Mouse (Mus musculus): Measurements from ENCODE around the gene Atp8a2. TPM values are rescaled to one million over a fixed set of nuclear protein-coding genes. Genes with fewer than 3 reads are reported as not detected.
"Not testable (repeated sequence)": the region's sequence is repeated elsewhere in the genome, so short reads cannot be mapped to it uniquely, and the experiment has no call there.

The Atp8a2 gene
- total RNA-seq, 2 experiments from 2014 or later = 0.99 to 1.9 TPM

DNA sequence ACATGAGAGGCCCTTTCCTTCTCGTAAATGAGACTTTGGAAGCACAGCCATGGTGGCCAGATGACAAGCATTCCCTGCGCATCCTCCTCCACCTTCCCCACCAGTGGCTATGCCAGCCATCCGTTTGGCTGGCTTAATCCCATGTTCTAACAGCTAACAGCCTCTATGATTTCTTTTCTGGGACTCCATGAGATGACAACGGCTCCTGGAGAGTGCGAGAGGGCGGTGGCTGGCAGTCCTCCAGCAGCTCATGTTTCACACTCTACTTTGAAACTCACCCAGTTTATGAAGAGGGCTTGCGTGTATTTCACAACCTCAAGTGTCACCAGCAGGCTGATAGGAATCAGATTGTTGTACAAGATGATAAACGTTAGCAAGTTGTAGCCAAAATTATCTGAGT is 170.3 kb downstream of the Atp8a2 start:
- peak; percentile 33 to 50 for DNase-seq

GRCm38 (mm10) chr14:60015891-60016290 is 181.1 kb downstream of the Atp8a2 start:
- DNase-seq = peak; percentile 80 to 85

GRCm38 (mm10) chr14:60001801-60002200 is 195.2 kb downstream of the Atp8a2 start:
- DNase-seq = no peak

DNA sequence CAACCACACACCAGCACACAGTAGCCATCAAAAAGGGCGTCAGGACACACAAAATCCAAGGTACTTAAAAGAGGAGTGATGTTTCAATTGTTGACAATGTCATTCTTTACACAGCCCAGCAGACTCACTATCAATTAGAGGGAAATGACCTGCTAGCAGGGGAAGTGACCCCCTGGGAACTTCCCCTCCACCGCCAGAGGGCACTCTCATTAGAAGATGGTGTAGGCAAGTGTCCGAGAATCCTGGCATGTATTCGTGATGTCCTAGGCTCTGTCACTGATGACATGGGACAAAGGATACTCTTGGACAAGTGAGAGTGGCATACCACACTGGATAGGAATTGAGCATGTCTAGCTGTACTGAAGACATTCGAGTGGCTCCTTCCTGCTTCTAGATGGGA is 208.1 kb downstream of the Atp8a2 start:
- DNase-seq = peak; percentile 13 to 42

- no peak for DNase-seq
Measured at GRCm38 (mm10) chr14:59987975-59988374, 209.0 kb downstream of the Atp8a2 start.

- DNase-seq = no peak
Measured at GRCm38 (mm10) chr14:59978007-59978406, 219.0 kb downstream of the Atp8a2 start.

GRCm38 (mm10) chr14:59971221-59971730 is 225.7 kb downstream of the Atp8a2 start:
- DNase-seq = no peak

DNA sequence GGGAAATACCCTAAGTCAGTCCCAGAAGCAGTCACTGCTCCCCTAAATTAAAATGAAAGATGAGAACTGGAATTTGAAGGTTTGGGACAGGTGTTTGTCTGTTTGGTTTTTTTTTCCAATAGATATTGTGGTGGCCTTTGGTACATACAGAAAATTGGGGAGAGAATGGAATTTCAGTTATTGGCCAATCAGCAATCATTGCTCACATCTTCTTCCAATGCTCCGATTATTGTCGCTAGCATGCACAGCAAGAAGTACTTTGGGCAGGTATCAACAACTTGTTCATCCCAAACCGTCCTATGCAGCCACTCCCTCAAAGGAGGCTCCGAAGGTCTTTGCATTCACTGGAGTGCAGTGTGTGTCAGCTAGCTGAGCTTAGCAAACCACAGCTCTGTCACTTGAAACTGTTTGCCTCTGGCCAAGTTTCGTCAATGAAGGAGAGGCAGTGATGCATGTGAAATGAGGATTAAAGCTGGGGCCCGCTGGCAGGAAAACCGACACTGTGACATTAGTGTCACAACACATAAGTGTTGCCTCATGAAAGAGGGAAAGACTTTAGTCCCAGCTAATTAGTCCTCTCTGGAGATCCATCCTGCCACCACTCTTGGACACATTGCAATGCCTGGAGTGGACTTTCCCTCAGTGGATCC is 227.4 kb downstream of the Atp8a2 start:
- DNase-seq = no peak

- no peak for DNase-seq
Measured at GRCm38 (mm10) chr14:59967847-59968550, 229.0 kb downstream of the Atp8a2 start.

GRCm38 (mm10) chr14:59966981-59967380 is 230.0 kb downstream of the Atp8a2 start:
- no peak for DNase-seq

DNA sequence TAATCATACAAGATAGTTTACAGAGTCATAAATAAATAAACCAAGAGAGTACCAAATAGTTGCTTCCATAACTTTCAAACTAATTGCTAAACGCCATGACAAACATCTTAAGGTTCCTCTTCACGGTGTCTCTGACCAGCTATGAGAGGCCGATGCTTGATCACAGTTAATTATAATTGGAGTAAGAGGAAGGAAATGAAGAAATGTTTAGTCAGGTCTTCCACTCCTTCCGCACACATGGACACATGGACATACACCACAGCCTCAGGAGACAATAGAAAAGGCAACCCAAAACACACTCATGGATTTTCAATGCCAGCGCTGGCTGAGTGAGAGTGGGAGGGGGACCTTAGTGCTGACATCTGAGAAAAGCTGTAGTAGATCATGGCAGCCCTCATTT is 232.4 kb downstream of the Atp8a2 start:
- DNase-seq = no peak

- no peak for DNase-seq
Measured at GRCm38 (mm10) chr14:59960961-59961360, 236.0 kb downstream of the Atp8a2 start.

- no peak for DNase-seq
Measured at GRCm38 (mm10) chr14:59960214-59960890, 236.6 kb downstream of the Atp8a2 start.

- DNase-seq = no peak
Measured at GRCm38 (mm10) chr14:59959723-59960122, 237.3 kb downstream of the Atp8a2 start.

DNA sequence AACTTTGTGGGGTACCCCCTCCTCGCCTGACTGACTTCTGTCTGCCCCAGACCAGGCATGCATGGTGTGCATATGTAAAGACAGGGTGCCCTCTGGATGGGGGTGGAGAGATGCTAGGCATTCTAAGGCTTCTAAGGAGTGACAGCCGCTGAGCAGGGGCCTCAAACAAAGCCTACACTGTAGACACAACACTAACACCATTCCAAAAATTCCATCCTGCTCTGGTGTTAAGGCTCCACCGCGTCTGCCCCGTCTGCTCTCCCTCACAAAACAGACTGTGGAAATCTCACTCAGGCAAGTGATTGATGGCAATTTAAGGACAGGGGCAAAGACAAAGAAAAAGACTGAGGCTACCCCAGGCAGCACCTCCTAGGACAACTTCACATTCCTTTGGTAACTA is 247.0 kb downstream of the Atp8a2 start:
- DNase-seq = no peak

- DNase-seq = peak; percentile 80 to 89
Measured at GRCm38 (mm10) chr14:59942864-59943611, 253.9 kb downstream of the Atp8a2 start.

GRCm38 (mm10) chr14:59942199-59942598 is 254.8 kb downstream of the Atp8a2 start:
- peak; percentile 3 to 13 for DNase-seq

- DNase-seq = no peak
Measured at GRCm38 (mm10) chr14:59932355-59932754, 264.6 kb downstream of the Atp8a2 start.

GRCm38 (mm10) chr14:59931412-59932058 is 265.4 kb downstream of the Atp8a2 start:
- DNase-seq = no peak

DNA sequence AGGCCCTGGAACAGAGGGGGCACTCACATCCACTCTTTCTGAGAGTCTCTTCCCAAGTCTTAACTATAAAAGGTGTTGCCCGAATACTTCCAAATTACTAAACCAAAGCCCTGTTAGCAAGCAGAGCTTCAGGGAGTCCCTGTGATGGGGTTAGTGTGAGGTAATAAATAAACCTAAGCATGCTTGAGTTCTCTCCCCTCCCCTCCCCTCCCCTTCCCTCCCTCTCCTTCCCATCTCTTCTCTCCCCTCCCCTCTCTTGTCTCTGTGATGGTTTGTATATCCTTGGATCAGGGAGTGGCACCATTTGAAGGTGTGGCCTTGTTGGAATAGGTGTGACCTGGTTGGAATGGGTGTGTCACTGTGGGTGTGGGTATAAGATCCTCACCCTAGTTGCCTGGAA is 267.8 kb downstream of the Atp8a2 start:
- not testable (repeated sequence) for DNase-seq

GRCm38 (mm10) chr14:59928781-59929180 is 268.2 kb downstream of the Atp8a2 start:
- no peak for DNase-seq

DNA sequence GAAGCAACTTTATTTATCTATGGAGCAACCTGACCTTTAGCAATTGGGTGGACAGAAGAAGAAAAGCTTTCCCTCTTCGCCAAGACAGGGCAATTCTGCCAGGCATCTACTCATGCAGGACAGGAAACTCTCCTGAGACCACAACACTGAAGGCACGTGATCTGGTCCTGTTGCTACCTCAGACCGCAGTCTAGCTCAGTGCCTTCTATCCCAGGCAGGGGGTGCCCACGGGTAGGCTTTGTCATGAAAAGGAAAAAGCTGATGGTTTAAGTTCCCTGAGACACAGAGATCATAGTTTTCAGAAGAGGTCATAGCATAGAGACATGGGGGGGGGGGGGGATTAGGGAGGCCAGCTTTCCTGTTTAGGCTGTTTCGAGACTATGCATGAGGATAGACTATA is 269.2 kb downstream of the Atp8a2 start:
- no peak for DNase-seq
